Mouse (Mus musculus) forebrain, embryonic 15.5 days (tissue): ENCODE results near the gene Tmem171. TPM values are rescaled to one million over a fixed set of nuclear protein-coding genes. Genes with fewer than 3 reads are reported as not detected.

Experiments
- polyA plus RNA-seq: library from polyadenylated mRNA; unstranded; fragments of >200 nt; fragmentation: Nextera tagmentation; extraction: Ambion mirVana; gene quantifications from 2 replicates; pipeline ENCODE4 v1.2.1, GENCODE M21; 2015

The Tmem171 gene
- polyA plus RNA-seq, 1 experiment from 2014 or later: not detected

Other genes with a start within 250 kb of the Tmem171 start
- gene Gm10320, start 202.8 kb downstream of the Tmem171 start, polyA plus RNA-seq: 0.59 and 1.4 TPM in 2 replicates
- gene Tmem174, start 57.4 kb downstream of the Tmem171 start, polyA plus RNA-seq: not detected in 2 replicates
- 29.2 and 30.6 TPM in 2 replicates for gene Fcho2, start 120.6 kb upstream of the Tmem171 start, polyA plus RNA-seq
- 54.6 and 57.0 TPM in 2 replicates for gene Tnpo1, start 231.6 kb upstream of the Tmem171 start, polyA plus RNA-seq